Mouse (Mus musculus): ENCODE data around the gene Zbtb49. TPM values are rescaled to one million over a fixed set of nuclear protein-coding genes. Genes with fewer than 3 reads are reported as not detected.

The Zbtb49 gene
- 21.3 and 22.3 TPM in 2 replicates for polyA plus RNA-seq (2016; fragmentation: Nextera tagmentation; extraction: Ambion mirVana)

GRCm38 (mm10) chr5:38220328-38220912 lies at the start of gene Zbtb49, which contains the start of gene Lyar:
Gene Zbtb49, minus strand, starts transcription at chr5:38220457.
Gene Lyar, plus strand, starts transcription at chr5:38220470.
- H3K4me2 ChIP-seq (replicated peaks): peak within 1 kb of the TSS; percentile 79
- H3K27me3 ChIP-seq (replicated peaks): no peaks in the 10 kb centered on the region
- H3K4me1 ChIP-seq: peaks cover 18% of the 10 kb centered on the region
- H3K36me3 ChIP-seq: peaks cover 12% of the 10 kb centered on the region
- peak within 1 kb of the TSS; percentile 32; the same call in 1 of the 2 replicates for H3K27ac ChIP-seq
- no peaks in the 10 kb centered on the region for H3K9me3 ChIP-seq
- H3K4me3 ChIP-seq: peak within 1 kb of the TSS; percentile 86
- H3K9ac ChIP-seq: peak within 1 kb of the TSS; percentile 79
- WGBS: under 1% methylated on average over 55 of the region's 55 CpGs
- peak; percentile 91 for ATAC-seq (ENCODE audit: low FRiP score, low read depth)

- no peaks in the 10 kb centered on the region for H3K27me3 ChIP-seq (replicated peaks)
- peak; percentile 67 for ATAC-seq (ENCODE audit: low FRiP score, low read depth)
- H3K27ac ChIP-seq: no peak within 1 kb of the TSS
- H3K4me1 ChIP-seq: peaks cover 5% of the 10 kb centered on the region; the same call in 1 of the 2 replicates
- peaks cover 29% of the 10 kb centered on the region for H3K36me3 ChIP-seq
- H3K9me3 ChIP-seq: no peaks in the 10 kb centered on the region
- H3K9ac ChIP-seq: peak within 1 kb of the TSS; percentile 71
- H3K4me3 ChIP-seq: peak within 1 kb of the TSS; percentile 78
- under 1% methylated on average over 40 of the region's 40 CpGs for WGBS
- H3K4me2 ChIP-seq (replicated peaks): peak within 1 kb of the TSS; percentile 80
Observed at GRCm38 (mm10) chr5:38260107-38260682, 39.9 kb upstream of the Zbtb49 start, which contains the start of gene Tmem128. Gene Tmem128, plus strand, starts transcription at chr5:38260185.

GRCm38 (mm10) chr5:38259455-38260106 lies 39.3 kb upstream of the Zbtb49 start:
- peak overlapping the region; percentile 78 for H3K4me3 ChIP-seq
- peak overlapping the region; percentile 71 for H3K9ac ChIP-seq
- ATAC-seq (ENCODE audit: low FRiP score, low read depth): peak; percentile 2; the same call in 1 of the 2 replicates
- peaks cover 5% of the 10 kb centered on the region; the same call in 1 of the 2 replicates for H3K4me1 ChIP-seq
- H3K27ac ChIP-seq: no peak overlapping the region
- H3K9me3 ChIP-seq: no peaks in the 10 kb centered on the region
- 42% methylated on average over 9 of the region's 9 CpGs for WGBS
- peaks cover 22% of the 10 kb centered on the region for H3K36me3 ChIP-seq
- H3K4me2 ChIP-seq (replicated peaks): peak overlapping the region; percentile 80
- no peaks in the 10 kb centered on the region for H3K27me3 ChIP-seq (replicated peaks)

- H3K4me3 ChIP-seq: no peak overlapping the region
- no peaks in the 10 kb centered on the region for H3K27me3 ChIP-seq (replicated peaks)
- H3K36me3 ChIP-seq: peaks cover 15% of the 10 kb centered on the region
- H3K9ac ChIP-seq: no peak overlapping the region
- H3K27ac ChIP-seq: no peak overlapping the region
- peaks cover 5% of the 10 kb centered on the region; the same call in 1 of the 2 replicates for H3K4me1 ChIP-seq
- WGBS: 82% methylated on average over 5 of the region's 5 CpGs
- ATAC-seq (ENCODE audit: low FRiP score, low read depth): no peak
- H3K4me2 ChIP-seq (replicated peaks): no peak overlapping the region
- H3K9me3 ChIP-seq: no peaks in the 10 kb centered on the region
Observed at GRCm38 (mm10) chr5:38258773-38259146, 38.5 kb upstream of the Zbtb49 start.

DNA sequence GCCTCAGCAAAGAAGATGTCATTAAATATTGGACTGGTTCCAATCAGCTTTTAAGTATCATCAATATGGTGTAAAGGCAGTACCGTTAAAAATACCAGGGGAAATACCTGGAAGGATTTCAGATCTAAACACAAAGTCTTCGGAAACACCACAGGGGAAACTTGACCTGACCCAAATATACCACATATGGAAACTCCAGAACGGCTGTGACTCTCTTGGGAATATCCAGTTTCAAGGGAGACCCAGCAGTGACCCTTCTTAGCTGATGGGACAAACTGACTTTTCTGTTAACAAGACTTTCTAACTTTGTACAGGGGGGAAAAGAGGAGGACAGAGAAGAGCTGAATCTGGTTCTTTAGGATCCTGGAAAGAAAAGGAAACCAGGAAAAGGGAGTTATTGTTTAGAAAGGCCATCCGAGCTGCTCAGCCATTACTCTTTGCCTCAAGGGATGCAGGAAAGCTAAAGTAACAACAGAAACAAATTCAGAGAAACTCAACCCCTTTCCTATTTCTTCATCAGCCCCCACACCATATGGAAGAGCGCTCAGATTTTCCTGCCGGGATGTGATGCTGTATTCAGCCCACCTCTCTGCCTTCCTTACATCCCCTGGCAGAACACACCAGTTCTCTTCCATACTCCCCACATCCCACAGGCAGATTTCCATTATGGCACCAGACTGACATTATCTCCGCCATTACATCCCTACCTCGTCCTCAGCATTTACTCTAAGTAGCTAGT lies 37.9 kb upstream of the Zbtb49 start:
- WGBS: 75% methylated on average over 8 of the region's 8 CpGs
- peaks cover 5% of the 10 kb centered on the region; the same call in 1 of the 2 replicates for H3K4me1 ChIP-seq
- no peak overlapping the region for H3K4me3 ChIP-seq
- no peaks in the 10 kb centered on the region for H3K9me3 ChIP-seq
- no peak for ATAC-seq (ENCODE audit: low FRiP score, low read depth)
- H3K27ac ChIP-seq: no peak overlapping the region
- H3K9ac ChIP-seq: no peak overlapping the region
- no peak overlapping the region for H3K4me2 ChIP-seq (replicated peaks)
- H3K36me3 ChIP-seq: peaks cover 10% of the 10 kb centered on the region
- H3K27me3 ChIP-seq (replicated peaks): no peaks in the 10 kb centered on the region

DNA sequence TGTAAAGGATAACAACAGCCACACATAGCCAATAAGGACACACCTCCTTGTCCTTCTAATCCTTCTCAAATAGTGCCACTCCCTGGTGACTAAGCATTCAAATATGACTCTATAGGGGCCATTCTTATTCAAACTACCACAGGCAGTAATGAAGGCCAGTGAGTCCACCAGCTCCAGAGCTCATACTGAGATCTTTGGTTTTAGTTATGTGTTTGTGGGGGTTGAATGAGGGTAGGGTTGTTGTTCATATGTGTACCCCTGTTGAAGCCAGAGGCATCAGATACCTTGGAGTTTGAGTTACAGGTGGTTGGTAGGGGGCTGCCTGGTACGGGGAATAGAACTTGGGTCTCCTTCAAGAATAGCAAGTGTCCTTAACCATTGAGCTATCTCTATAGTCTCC lies 36.3 kb upstream of the Zbtb49 start:
- WGBS: 81% methylated on average over 1 of the region's 1 CpGs
- no peaks in the 10 kb centered on the region for H3K36me3 ChIP-seq
- peaks cover 5% of the 10 kb centered on the region; the same call in 1 of the 2 replicates for H3K4me1 ChIP-seq
- H3K9ac ChIP-seq: no peak overlapping the region
- no peaks in the 10 kb centered on the region for H3K27me3 ChIP-seq (replicated peaks)
- ATAC-seq (ENCODE audit: low FRiP score, low read depth): no peak
- no peaks in the 10 kb centered on the region for H3K9me3 ChIP-seq
- no peak overlapping the region for H3K27ac ChIP-seq
- H3K4me2 ChIP-seq (replicated peaks): no peak overlapping the region
- H3K4me3 ChIP-seq: no peak overlapping the region

DNA sequence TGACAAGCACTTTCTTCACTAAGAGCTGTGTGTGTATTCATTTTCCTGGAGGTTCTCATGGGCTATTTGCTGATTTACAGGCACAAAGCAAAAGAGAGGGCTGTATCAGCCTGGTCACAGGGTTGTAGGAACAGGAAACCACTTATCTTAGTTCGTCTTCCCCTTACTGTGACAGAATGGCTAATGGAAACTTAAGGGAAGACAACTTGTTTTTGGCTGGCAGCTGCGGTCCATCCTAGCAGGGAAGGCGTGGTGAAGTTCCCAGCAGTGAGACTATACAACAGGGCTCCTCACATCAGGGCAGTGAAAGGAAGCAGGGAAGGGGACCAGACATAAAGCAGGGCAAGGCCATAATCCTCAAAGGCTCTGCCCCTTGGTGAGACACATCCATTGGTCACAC lies 35.4 kb upstream of the Zbtb49 start:
- no peak for ATAC-seq (ENCODE audit: low FRiP score, low read depth)
- H3K36me3 ChIP-seq: no peaks in the 10 kb centered on the region
- 83% methylated on average over 3 of the region's 3 CpGs for WGBS
- H3K4me3 ChIP-seq: no peak overlapping the region
- H3K9ac ChIP-seq: no peak overlapping the region
- H3K9me3 ChIP-seq: no peaks in the 10 kb centered on the region
- no peaks in the 10 kb centered on the region for H3K4me1 ChIP-seq
- H3K27me3 ChIP-seq (replicated peaks): no peaks in the 10 kb centered on the region
- H3K4me2 ChIP-seq (replicated peaks): no peak overlapping the region
- no peak overlapping the region for H3K27ac ChIP-seq

- 45% methylated on average over 4 of the region's 4 CpGs for WGBS
- no peak overlapping the region for H3K9ac ChIP-seq
- no peak overlapping the region for H3K4me3 ChIP-seq
- H3K36me3 ChIP-seq: no peaks in the 10 kb centered on the region
- H3K4me2 ChIP-seq (replicated peaks): no peak overlapping the region
- no peaks in the 10 kb centered on the region for H3K27me3 ChIP-seq (replicated peaks)
- ATAC-seq (ENCODE audit: low FRiP score, low read depth): no peak
- H3K27ac ChIP-seq: no peak overlapping the region
- no peaks in the 10 kb centered on the region for H3K9me3 ChIP-seq
- H3K4me1 ChIP-seq: no peaks in the 10 kb centered on the region
Observed at GRCm38 (mm10) chr5:38255195-38255594, 34.9 kb upstream of the Zbtb49 start.

DNA sequence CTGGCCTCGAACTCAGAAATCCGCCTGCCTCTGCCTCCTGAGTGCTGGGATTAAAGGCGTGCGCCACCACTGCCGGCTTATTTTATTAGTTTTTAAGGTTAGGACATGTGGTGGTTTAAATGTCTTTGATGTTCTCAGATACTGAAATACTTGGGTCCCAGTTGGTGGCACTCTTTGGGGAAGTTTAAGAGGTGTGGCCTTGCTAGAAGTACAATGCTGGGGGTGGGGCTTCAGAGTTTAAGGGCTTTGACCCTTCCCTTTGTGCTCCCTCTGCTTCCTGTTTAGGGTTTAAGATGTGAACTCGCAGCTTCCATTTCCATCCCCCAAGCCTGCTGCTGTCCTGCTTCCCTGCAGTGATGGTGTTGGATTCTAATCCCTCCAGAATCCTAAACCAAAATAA lies 21.7 kb upstream of the Zbtb49 start:
- Histone ChIP-seq H3K4me3 (no peak overlapping the region), H3K27me3 (replicated peaks) (0 out of 2 replicates have a peak, but pooled peaks cover 3% of the 10 kb centered on the region)
- WGBS: 85% methylated on average over 6 of the region's 6 CpGs

DNA sequence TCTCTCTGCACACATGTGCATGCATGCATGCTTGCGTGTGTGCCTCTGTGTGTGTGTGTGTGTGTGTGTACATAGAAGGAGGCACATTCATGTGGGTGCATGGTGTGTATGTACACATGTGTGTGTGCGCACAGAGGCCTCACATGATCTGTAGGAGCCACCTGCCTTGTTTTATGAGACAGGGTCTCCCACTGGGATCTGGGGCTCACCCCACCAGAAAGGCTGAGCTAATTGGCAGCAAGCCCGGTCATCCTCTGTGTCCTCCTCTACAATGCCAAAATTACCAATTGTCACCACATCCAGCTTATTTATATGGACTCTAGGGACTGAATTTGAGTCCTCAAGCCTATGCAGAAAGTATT lies 21.2 kb upstream of the Zbtb49 start:
- 64% methylated on average over 3 of the region's 3 CpGs for WGBS
- H3K4me1 ChIP-seq: peaks cover 10% of the 10 kb centered on the region
- H3K4me2 ChIP-seq (replicated peaks): no peak overlapping the region
- H3K27ac ChIP-seq: no peak overlapping the region
- no peak overlapping the region for H3K4me3 ChIP-seq
- H3K9me3 ChIP-seq: 0 out of 2 replicates have a peak, but pooled peaks cover 3% of the 10 kb centered on the region
- H3K27me3 ChIP-seq (replicated peaks): 0 out of 2 replicates have a peak, but pooled peaks cover 3% of the 10 kb centered on the region
- ATAC-seq (ENCODE audit: low FRiP score, low read depth): peak; percentile 69
- peaks cover 8% of the 10 kb centered on the region for H3K36me3 ChIP-seq
- H3K9ac ChIP-seq: no peak overlapping the region

More for the DNA sequence above, 21.7 kb upstream of the Zbtb49 start:
- no peak; the same call in 1 of the 2 replicates for ATAC-seq (ENCODE audit: low FRiP score, low read depth)
- Histone ChIP-seq H3K36me3 (0 out of 2 replicates have a peak, but pooled peaks cover 3% of the 10 kb centered on the region), H3K9ac (no peak overlapping the region), H3K27ac (no peak overlapping the region), H3K4me2 (replicated peaks) (no peak overlapping the region), H3K9me3 (no peaks in the 10 kb centered on the region), H3K4me1 (peaks cover 10% of the 10 kb centered on the region)

DNA sequence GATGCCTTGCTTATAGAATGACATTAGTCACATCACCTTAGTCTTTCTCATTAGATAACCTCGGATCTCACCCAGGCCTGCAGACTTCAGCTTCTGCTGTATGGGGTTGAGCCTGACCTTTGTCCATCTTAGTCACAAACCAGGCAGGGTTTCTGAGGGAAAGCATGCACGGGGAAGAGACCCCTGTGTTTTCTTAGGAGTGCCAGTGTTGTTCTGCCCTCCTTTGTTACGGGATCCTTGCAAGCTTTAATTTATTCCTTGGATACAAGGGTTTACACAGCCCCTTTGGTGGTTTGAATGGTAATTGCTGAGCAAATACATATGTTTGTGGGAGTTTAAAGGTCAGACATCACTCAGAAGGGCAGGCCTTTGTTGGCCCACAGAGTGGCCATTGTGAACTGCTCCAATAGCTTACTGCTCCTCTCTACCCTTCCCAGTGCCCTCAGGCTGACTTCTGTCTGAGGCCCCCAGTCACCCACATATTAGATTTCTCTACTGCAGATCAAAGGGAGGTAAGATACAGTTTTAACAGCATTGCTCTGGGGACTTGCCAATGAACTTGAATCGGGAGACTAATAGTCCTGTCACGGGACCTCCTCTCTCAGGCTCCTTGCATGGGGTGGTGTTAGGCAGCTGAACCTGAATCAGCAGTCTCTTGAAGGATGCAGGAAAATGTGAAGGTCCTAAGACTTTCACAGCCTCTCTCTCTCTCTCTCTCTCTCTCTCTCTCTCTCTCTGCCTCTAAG lies 20.6 kb upstream of the Zbtb49 start:
- ATAC-seq (ENCODE audit: low FRiP score, low read depth): peak; percentile 79
- H3K27me3 ChIP-seq (replicated peaks): 0 out of 2 replicates have a peak, but pooled peaks cover 3% of the 10 kb centered on the region
- peaks cover 10% of the 10 kb centered on the region for H3K36me3 ChIP-seq
- no peak overlapping the region for H3K27ac ChIP-seq
- 16% methylated on average over 5 of the region's 5 CpGs for WGBS
- H3K4me2 ChIP-seq (replicated peaks): no peak overlapping the region
- H3K4me1 ChIP-seq: peaks cover 10% of the 10 kb centered on the region
- no peak overlapping the region for H3K9ac ChIP-seq
- no peak overlapping the region for H3K4me3 ChIP-seq
- H3K9me3 ChIP-seq: 0 out of 2 replicates have a peak, but pooled peaks cover 3% of the 10 kb centered on the region
